Mouse (Mus musculus) brain, embryonic 14.5 days (tissue): Measurements from ENCODE around the gene Frem3.

Source experiments
- CTCF ChIP-seq: fragments of 200-500 bp; IDR thresholded peaks from 2 replicates; pipeline ENCODE4 v1.5.1; 2012; ENCODE audit warnings: inconsistent platforms, mild to moderate bottlenecking, moderate library complexity, borderline replicate concordance; ENCODE audit not compliant: insufficient read depth, insufficient read length; ENCODE audit errors: extremely low read depth
- POLR2A ChIP-seq: fragments of 200-500 bp; IDR thresholded peaks from 2 replicates; pipeline ENCODE4 v1.6.1; 2012; ENCODE audit warnings: mild to moderate bottlenecking, inconsistent platforms, borderline replicate concordance; ENCODE audit not compliant: poor library complexity, insufficient read depth, insufficient read length, severe bottlenecking; ENCODE audit errors: extremely low read depth

- TF ChIP-seq POLR2A (no peak), CTCF (no peak)
Measured at GRCm38 (mm10) chr8:80592626-80593025, 18.3 kb upstream of the Frem3 start.
